Mouse (Mus musculus): Measurements from ENCODE around the gene Olfr1412. TPM values are rescaled to one million over a fixed set of nuclear protein-coding genes. Genes with fewer than 3 reads are reported as not detected.

The Olfr1412 gene
- polyA plus RNA-seq, 2 experiments: not detected

DNA sequence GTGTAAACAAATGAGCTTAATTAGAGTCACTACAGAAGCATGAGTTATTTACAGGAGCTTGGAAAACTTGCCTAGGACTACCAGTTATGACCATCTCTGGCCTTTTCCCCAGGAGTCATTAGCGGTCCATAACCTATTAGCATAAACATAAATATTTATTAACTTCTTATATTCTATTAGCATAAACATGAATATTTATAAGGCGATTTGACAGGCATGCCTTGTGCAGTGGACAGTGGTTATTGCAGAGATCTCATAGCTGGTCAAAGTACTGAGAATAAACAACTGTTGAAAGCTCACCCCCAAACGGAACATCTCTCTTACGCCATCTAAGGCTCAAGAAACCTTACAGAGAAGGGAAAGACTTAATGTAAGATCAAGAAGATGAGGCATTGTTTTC lies 27.6 kb downstream of the Olfr1412 start:
- Histone ChIP-seq H3K4me1 (replicated peaks; ENCODE audit: control insufficient read depth in 2 of 2, insufficient read depth in 2 of 2, low read length in 1 of 2) (no peaks in the 10 kb centered on the region), H3K9me3 (ENCODE audit: control insufficient read depth, low read length) (no peaks in the 10 kb centered on the region), H3K4me3 (ENCODE audit: insufficient read depth in 1 of 2, low read depth in 2 of 2, low read length in 2 of 2) (no peak overlapping the region), H3K36me3 (replicated peaks; ENCODE audit: control insufficient read depth, insufficient read depth, low read depth) (no peaks in the 10 kb centered on the region), H3K9ac (replicated peaks) (no peak overlapping the region), H3K27ac (no peak overlapping the region), H3K27me3 (ENCODE audit: control insufficient read depth, insufficient read depth, low read length) (no peaks in the 10 kb centered on the region), H3K4me2 (ENCODE audit: low read depth) (no peak overlapping the region)
- 38% methylated on average over 4 of the region's 4 CpGs for WGBS (ENCODE audit: insufficient replicate concordance)
- ATAC-seq (ENCODE audit: insufficient read depth): no peak
- DNase-seq (ENCODE audit: low read depth in 3 of 3, low spot score in 3 of 3): no peak
- TF ChIP-seq EP300 (IDR thresholded peaks at IDR 0.05; ENCODE audit: low read depth): no peak
- TF ChIP-seq CTCF (IDR thresholded peaks at IDR 0.05; ENCODE audit: low read depth): no peak

DNA sequence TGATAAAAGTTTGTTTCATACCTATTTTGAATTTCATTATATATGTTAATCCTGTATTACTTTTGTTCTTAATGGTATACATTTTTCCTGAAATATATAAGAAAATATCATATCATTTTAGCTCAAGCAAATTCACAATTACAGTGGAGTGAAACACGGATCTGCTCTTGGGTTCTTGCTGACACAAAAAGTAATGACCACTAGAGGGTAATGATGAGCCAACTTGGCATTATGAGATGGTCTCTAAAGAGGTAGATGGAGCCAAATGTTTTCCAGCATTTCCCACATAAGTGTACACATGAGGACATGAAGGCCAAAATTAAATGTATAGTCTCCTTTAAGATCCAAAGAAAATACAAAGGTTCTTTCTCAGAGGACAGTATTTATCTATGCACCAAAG lies 28.9 kb downstream of the Olfr1412 start:
- no peak for DNase-seq (ENCODE audit: low read depth in 3 of 3, low spot score in 3 of 3)

DNA sequence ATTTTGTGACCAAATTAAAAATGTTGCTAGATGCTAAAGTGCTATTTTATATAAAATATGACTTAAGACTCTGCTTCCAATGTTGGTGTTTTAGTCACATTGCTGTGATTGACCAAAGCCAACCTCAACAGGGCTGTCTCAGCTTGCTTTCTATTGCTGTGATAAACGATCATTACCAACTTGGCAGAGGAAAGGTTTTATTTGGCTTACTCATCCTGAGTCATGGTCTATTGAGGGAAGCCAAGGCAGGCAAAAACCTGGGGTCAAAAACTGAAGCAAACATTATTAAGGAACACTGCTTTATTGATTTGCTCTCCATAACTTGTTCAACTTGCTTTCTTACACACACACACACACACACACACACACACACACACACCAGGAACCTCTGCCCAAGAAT lies 30.5 kb downstream of the Olfr1412 start:
- H3K9ac ChIP-seq (replicated peaks): no peak overlapping the region
- DNase-seq (ENCODE audit: low read depth in 3 of 3, low spot score in 3 of 3) (no peak), ATAC-seq (ENCODE audit: insufficient read depth) (no peak)
- H3K4me2 ChIP-seq (ENCODE audit: low read depth): no peak overlapping the region
- H3K4me1 ChIP-seq (replicated peaks; ENCODE audit: control insufficient read depth in 2 of 2, insufficient read depth in 2 of 2, low read length in 1 of 2): no peaks in the 10 kb centered on the region
- 26% methylated on average over 1 of the region's 1 CpGs for WGBS (ENCODE audit: insufficient replicate concordance)
- H3K36me3 ChIP-seq (replicated peaks; ENCODE audit: control insufficient read depth, insufficient read depth, low read depth): no peaks in the 10 kb centered on the region
- H3K27ac ChIP-seq: no peak overlapping the region
- H3K4me3 ChIP-seq (ENCODE audit: insufficient read depth in 1 of 2, low read depth in 2 of 2, low read length in 2 of 2): no peak overlapping the region
- no peak for TF ChIP-seq EP300 (IDR thresholded peaks at IDR 0.05; ENCODE audit: low read depth)
- TF ChIP-seq CTCF (IDR thresholded peaks at IDR 0.05; ENCODE audit: low read depth): no peak
- H3K9me3 ChIP-seq (ENCODE audit: control insufficient read depth, low read length): no peaks in the 10 kb centered on the region
- H3K27me3 ChIP-seq (ENCODE audit: control insufficient read depth, insufficient read depth, low read length): no peaks in the 10 kb centered on the region

More for the DNA sequence above, 28.9 kb downstream of the Olfr1412 start:
- Histone ChIP-seq H3K27me3 (ENCODE audit: control insufficient read depth, insufficient read depth, low read length) (no peaks in the 10 kb centered on the region), H3K9ac (replicated peaks) (no peak overlapping the region), H3K4me2 (ENCODE audit: low read depth) (no peak overlapping the region), H3K9me3 (ENCODE audit: control insufficient read depth, low read length) (no peaks in the 10 kb centered on the region), H3K36me3 (replicated peaks; ENCODE audit: control insufficient read depth, insufficient read depth, low read depth) (no peaks in the 10 kb centered on the region), H3K27ac (no peak overlapping the region), H3K4me1 (replicated peaks; ENCODE audit: control insufficient read depth in 2 of 2, insufficient read depth in 2 of 2, low read length in 1 of 2) (no peaks in the 10 kb centered on the region), H3K4me3 (ENCODE audit: insufficient read depth in 1 of 2, low read depth in 2 of 2, low read length in 2 of 2) (no peak overlapping the region)
- no peak for ATAC-seq (ENCODE audit: insufficient read depth)
- WGBS (ENCODE audit: insufficient replicate concordance): 4% methylated on average over 1 of the region's 1 CpGs
- TF ChIP-seq CTCF (IDR thresholded peaks at IDR 0.05; ENCODE audit: low read depth) (peak; percentile 23; the same call in 1 of the 2 replicates), EP300 (IDR thresholded peaks at IDR 0.05; ENCODE audit: low read depth) (no peak)

DNA sequence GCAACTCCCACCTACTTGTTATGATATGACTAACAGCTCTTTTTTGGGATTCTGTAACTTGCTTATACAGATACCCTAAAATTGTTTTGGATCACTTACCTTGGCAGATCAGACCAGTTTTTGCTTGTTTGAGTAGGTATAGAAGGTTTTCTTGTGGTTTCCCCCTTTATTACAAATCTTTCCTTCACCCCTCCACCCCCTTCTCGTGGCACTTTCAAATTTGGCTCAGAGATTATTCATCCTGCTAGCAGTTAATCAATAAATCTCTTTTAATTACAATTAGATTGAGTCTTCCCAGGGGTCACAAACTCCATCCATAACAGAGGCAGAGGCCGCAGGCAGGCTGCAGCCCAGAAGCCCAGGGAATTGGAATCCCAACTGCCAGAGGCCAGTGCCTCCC lies 31.9 kb downstream of the Olfr1412 start, which contains the start of gene Olfr12:
Olfr12 (plus strand) TSS at position 301 of the 400 bp plus-strand sequence.
- no peak within 1 kb of the TSS for H3K4me2 ChIP-seq (ENCODE audit: low read depth)
- WGBS (ENCODE audit: insufficient replicate concordance): 45% methylated on average over 2 of the region's 2 CpGs
- ATAC-seq (ENCODE audit: insufficient read depth) (no peak), DNase-seq (ENCODE audit: low read depth in 3 of 3, low spot score in 3 of 3) (no peak)
- H3K4me1 ChIP-seq (replicated peaks; ENCODE audit: control insufficient read depth in 2 of 2, insufficient read depth in 2 of 2, low read length in 1 of 2): no peaks in the 10 kb centered on the region
- no peaks in the 10 kb centered on the region for H3K36me3 ChIP-seq (replicated peaks; ENCODE audit: control insufficient read depth, insufficient read depth, low read depth)
- H3K9ac ChIP-seq (replicated peaks): no peak within 1 kb of the TSS
- H3K9me3 ChIP-seq (ENCODE audit: control insufficient read depth, low read length): no peaks in the 10 kb centered on the region
- no peak within 1 kb of the TSS for H3K27ac ChIP-seq
- TF ChIP-seq EP300 (IDR thresholded peaks at IDR 0.05; ENCODE audit: low read depth) (no peak), CTCF (IDR thresholded peaks at IDR 0.05; ENCODE audit: low read depth) (no peak)
- H3K4me3 ChIP-seq (ENCODE audit: insufficient read depth in 1 of 2, low read depth in 2 of 2, low read length in 2 of 2): no peak within 1 kb of the TSS
- H3K27me3 ChIP-seq (ENCODE audit: control insufficient read depth, insufficient read depth, low read length): no peaks in the 10 kb centered on the region

DNA sequence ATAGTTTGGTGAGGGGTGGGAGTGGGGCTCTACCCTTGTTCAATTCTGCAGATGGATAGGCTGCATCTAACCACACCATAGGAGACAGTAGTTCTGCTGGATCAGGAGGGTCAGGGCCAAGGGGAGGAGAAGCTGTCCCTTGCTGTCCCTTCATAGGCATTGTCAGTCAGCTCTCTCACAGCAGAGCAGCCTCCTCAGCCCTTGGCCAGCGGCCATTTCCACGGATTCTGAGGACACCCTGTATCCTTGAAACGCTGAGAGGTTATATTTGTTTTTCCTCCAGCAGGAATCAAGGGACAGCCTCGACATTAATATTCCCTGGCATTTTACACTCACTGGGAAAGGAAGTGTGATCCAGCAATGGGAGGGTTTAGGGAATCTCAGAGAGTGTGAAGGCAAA lies 32.8 kb downstream of the Olfr1412 start:
- H3K9ac ChIP-seq (replicated peaks): no peak overlapping the region
- ATAC-seq (ENCODE audit: insufficient read depth) (no peak), DNase-seq (ENCODE audit: low read depth in 3 of 3, low spot score in 3 of 3) (no peak)
- H3K27ac ChIP-seq: no peak overlapping the region
- no peaks in the 10 kb centered on the region for H3K36me3 ChIP-seq (replicated peaks; ENCODE audit: control insufficient read depth, insufficient read depth, low read depth)
- TF ChIP-seq CTCF (IDR thresholded peaks at IDR 0.05; ENCODE audit: low read depth) (no peak), EP300 (IDR thresholded peaks at IDR 0.05; ENCODE audit: low read depth) (no peak)
- no peaks in the 10 kb centered on the region for H3K4me1 ChIP-seq (replicated peaks; ENCODE audit: control insufficient read depth in 2 of 2, insufficient read depth in 2 of 2, low read length in 1 of 2)
- no peaks in the 10 kb centered on the region for H3K9me3 ChIP-seq (ENCODE audit: control insufficient read depth, low read length)
- H3K4me2 ChIP-seq (ENCODE audit: low read depth): no peak overlapping the region
- H3K4me3 ChIP-seq (ENCODE audit: insufficient read depth in 1 of 2, low read depth in 2 of 2, low read length in 2 of 2): no peak overlapping the region
- no peaks in the 10 kb centered on the region for H3K27me3 ChIP-seq (ENCODE audit: control insufficient read depth, insufficient read depth, low read length)
- WGBS (ENCODE audit: insufficient replicate concordance): 47% methylated on average over 4 of the region's 4 CpGs

All from liver, embryonic 14.5 days (tissue).